Mouse (Mus musculus): ENCODE measurements around the gene Vmn1r45. TPM values are rescaled to one million over a fixed set of nuclear protein-coding genes. Genes with fewer than 3 reads are reported as not detected.
A peak's percentile ranks its signal among the peaks of the same experiment; 100 is the strongest.
"Not testable (repeated sequence)": the region's sequence is repeated elsewhere in the genome, so short reads cannot be mapped to it uniquely, and the experiment has no call there.

Vmn1r45 gene
- total RNA-seq (2021), result not detected

- not testable (repeated sequence) for DNase-seq
These were observed at the start of gene Vmn1r45 for GRCm38 (mm10) chr6:89940498-89940897. Gene Vmn1r45 (minus strand): TSS chr6:89940598.

DNA sequence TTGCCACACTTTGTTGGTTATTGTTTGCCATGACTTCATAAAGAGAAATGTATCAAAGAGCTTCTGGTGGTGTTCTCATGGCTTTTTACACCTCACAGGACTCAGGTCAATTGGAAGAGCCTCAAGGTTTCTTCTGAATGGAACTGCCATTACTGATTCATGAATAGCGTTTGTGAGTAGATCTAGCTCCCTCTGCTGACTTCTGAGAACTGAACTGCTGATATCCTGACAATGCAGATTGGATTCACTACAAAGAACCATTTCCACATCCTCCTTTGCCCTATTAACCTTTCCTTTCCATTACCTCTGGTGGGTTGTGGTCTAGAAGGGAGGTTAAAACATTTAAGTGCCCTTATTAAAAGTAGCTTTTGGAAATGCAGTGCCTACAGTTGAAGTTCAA, 45.6 kb upstream of the Vmn1r45 start:
- intact Hi-C loops (cut with DNase I), result loop anchor here (10.0 kb wide), 1 partner anchor 301 kb away; no protein-coding TSS in a partner anchor
- DNase-seq, result no peak

More at GRCm38 (mm10) chr6:89940498-89940897, at the start of gene Vmn1r45:
- intact Hi-C loops (cut with DNase I), result not testable (repeated sequence)

- intact Hi-C loops (cut with DNase I), result no loop called here
These were observed 28.6 kb upstream of the Vmn1r45 start, which contains the start of gene Vmn1r46 for GRCm38 (mm10) chr6:89969013-89969412. Gene Vmn1r46 (plus strand): TSS chr6:89969313.

DNA sequence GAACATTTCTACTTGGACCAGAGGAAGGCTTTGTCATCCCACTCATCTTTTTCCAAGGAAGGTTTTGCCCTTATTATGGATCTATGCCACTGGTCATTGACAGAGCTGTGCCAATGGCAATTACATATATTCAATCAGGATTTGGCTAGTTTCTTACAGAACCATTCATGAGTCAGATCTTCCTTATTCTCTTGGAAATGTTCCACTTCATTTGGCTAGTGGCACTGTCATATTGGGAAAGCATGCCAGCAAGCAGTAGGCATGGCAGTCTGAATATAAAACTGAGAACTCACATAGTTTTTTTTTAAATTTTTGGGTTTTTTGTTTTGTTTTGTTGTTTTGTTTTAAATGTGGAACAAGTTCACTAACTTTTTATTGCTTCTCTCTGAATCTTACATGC, 25.9 kb upstream of the Vmn1r45 start:
- intact Hi-C loops (cut with DNase I), result no loop called here
- DNase-seq, result no peak

More at GRCm38 (mm10) chr6:89969013-89969412, 28.6 kb upstream of the Vmn1r45 start, which contains the start of gene Vmn1r46:
- no peak for DNase-seq

DNA sequence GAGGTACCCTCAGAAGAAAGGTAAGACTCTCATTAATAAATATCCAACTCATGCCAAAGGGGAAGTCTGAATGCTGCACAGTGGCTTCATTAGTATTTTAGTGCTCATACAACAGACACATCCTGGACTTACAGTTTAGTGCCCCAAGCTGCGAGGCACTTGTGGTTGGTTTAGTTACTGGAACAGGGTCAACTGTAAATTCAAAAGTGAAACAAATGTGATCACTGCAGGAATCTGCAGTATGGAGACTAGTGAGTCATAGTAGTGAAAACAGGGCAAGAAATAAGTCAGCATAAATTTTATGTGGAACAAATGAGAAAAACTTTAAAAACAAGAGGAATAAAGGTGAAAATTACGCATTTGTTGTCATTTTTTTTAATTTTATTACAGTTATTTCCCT, 13.2 kb upstream of the Vmn1r45 start:
- intact Hi-C loops (cut with DNase I), result no loop called here
- no peak for DNase-seq

DNA sequence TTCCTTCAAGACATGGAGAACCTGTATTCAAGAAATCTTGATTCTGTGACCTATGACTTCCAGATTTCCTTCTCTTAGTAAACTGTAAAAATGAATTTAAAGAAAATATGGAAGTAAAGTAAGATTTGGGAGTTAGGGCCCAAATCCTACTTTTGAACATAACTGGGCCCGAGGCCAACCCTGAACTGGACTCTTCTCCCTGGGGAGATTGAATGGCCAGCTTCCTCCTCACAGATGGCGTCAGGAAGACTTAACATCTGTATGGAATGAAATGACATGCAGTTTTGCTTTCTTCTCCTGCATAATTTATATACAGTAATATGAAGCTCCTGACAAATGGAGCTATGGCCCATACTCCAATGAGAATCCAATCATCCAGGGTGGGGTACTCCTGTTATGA, 528 bp upstream of the Vmn1r45 start:
- peak in 1 of 2 experiments; percentile 3 for DNase-seq
- intact Hi-C loops (cut with DNase I), result no loop called here

GRCm38 (mm10) chr6:89883812-89884211, 56.6 kb downstream of the Vmn1r45 start:
- no peak for DNase-seq
- intact Hi-C loops (cut with DNase I), result no loop called here

- DNase-seq, result no peak
- intact Hi-C loops (cut with DNase I), result no loop called here
These were observed 57.0 kb downstream of the Vmn1r45 start, which contains the start of gene Vmn1r44 for GRCm38 (mm10) chr6:89883360-89883759. Gene Vmn1r44 (plus strand): TSS chr6:89883660.

Other genes with a start within 250 kb of the Vmn1r45 start
- gene Vmn1r40, start 233.1 kb downstream of the Vmn1r45 start, total RNA-seq (2021), result not detected
- gene Vmn1r41, start 199.8 kb downstream of the Vmn1r45 start, total RNA-seq (2021), result not detected
- under 1 TPM in 1 of 2 experiments, not detected in 1; 0.05 TPM for gene Vmn1r42, start 64.2 kb downstream of the Vmn1r45 start, total RNA-seq (2021)
- gene Vmn1r43, start 64.2 kb downstream of the Vmn1r45 start, total RNA-seq (2021), result not detected
- not detected for gene Vmn1r44, start 56.9 kb downstream of the Vmn1r45 start, total RNA-seq (2021)
- gene Vmn1r46, start 28.7 kb upstream of the Vmn1r45 start, total RNA-seq (2021), result not detected
- not detected for gene Vmn1r47, start 75.5 kb upstream of the Vmn1r45 start, total RNA-seq (2021)
- not detected for gene Vmn1r48, start 96.2 kb upstream of the Vmn1r45 start, total RNA-seq (2021)
- gene Vmn1r49, start 137.9 kb upstream of the Vmn1r45 start, total RNA-seq (2021), result not detected
- not detected for gene Vmn1r50, start 160.8 kb upstream of the Vmn1r45 start, total RNA-seq (2021)
- gene Vmn1r51, start 182.0 kb upstream of the Vmn1r45 start, total RNA-seq (2021), result not detected
- gene Vmn1r52, start 234.2 kb upstream of the Vmn1r45 start, total RNA-seq (2021), result not detected

All from heart, postnatal 10 days (tissue).